In the genomic region with DNA sequence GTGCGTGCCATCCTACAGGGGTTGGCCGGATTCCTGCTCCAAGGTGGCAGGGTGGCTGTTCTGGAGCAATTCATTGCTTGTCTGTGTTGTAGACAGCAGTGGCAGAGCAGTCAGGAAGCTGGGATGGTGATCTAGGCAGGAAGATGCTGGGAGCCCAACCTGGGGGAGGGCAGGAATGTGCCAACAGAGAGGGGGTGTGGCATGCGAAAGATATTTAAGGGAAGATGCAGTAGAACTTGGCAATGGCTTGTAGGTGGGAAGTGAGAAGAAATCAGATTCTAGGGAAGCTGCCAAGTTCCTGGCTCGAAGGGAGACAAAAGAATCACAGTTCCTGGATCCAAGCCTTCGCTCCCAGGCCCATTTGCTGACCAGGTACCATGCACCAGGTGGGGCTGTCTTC, we compare ENCODE assay signal across 14 mouse cellular contexts.
DNase-seq lines count a peak whose midpoint lies in the region; TF ChIP-seq lines count a peak whose summit lies in the region.
"Had no signal": no experiment of that assay in that cellular context is flagged by ENCODE, and none has a peak within 500 bp of the region (broad histone marks: within the 10 kb centered on the region; RNA-seq: fewer than 3 reads in every experiment).

No protein-coding gene starts in this region.

- peak; percentile 41 to 74 for DNase-seq in layer of hippocampus, adult 2 months (ENCODE audit: low spot score in 2 of 2)
- no peak for DNase-seq in layer of hippocampus, postnatal 14 days (ENCODE audit: low spot score in 2 of 2)
- DNase-seq in cerebellum, postnatal 36 days: peak; percentile 59 to 64
- DNase-seq in left cerebral cortex, adult 9 months (ENCODE audit: low spot score in 2 of 2): peak; percentile 76 to 90
- DNase-seq in telencephalon, adult 2 months (ENCODE audit: low read depth, low spot score): peak; percentile 95
- no peak for DNase-seq in embryo, embryonic 11 days
- DNase-seq in T-cell, adult 2 months (ENCODE audit: low spot score): no peak
- DNase-seq in spleen, adult 18-20 months: no peak
- DNase-seq: lung, adult 2 months had no signal

- peak overlapping the region; percentile 39; the same call in 1 of the 2 replicates for H3K27ac ChIP-seq in layer of hippocampus, adult 2 months
- H3K27ac ChIP-seq: embryonic facial prominence, embryonic 13.5 days; forebrain, embryonic 13.5 days; hindbrain, embryonic 10.5 days; kidney, embryonic 15.5 days; limb, embryonic 12.5 days had no signal

- no peak for TF ChIP-seq CTCF in layer of hippocampus, adult 2 months (conservative IDR thresholded peaks at IDR 0.05)

- no peak overlapping the region for H3K4me3 ChIP-seq in layer of hippocampus, adult 2 months
- H3K4me3 ChIP-seq: embryonic facial prominence, embryonic 13.5 days; forebrain, embryonic 13.5 days; hindbrain, embryonic 10.5 days; kidney, embryonic 15.5 days; limb, embryonic 12.5 days had no signal

Comparison
In these comparisons a context has a peak if more than half of its experiments do, and no peak if none do; other contexts are left out.
1. DNase-seq: peak in layer of hippocampus, adult 2 months (2 of 2), cerebellum, postnatal 36 days (2 of 2), left cerebral cortex, adult 9 months (2 of 2) and telencephalon, adult 2 months (single experiment); none in layer of hippocampus, postnatal 14 days (0 of 2), embryo, embryonic 11 days (single experiment), T-cell, adult 2 months (single experiment) and spleen, adult 18-20 months (0 of 2).